Comparison of ENCODE assay signal across 27 mouse cellular contexts in genomic region chr17:85513936-85514335, GRCm38 (mm10).
DNase-seq lines count a peak whose midpoint lies in the region; ATAC-seq and TF ChIP-seq lines count a peak whose summit lies in the region.
"Had no signal": no experiment of that assay in that cellular context is flagged by ENCODE, and none has a peak within 500 bp of the region (broad histone marks: within the 10 kb centered on the region; RNA-seq: fewer than 3 reads in every experiment).

No protein-coding gene starts in this region.

- TF ChIP-seq CTCF in forebrain, postnatal 0 days (IDR thresholded peaks at IDR 0.05; ENCODE audit: low read depth), result no peak

- H3K4me1 ChIP-seq in forebrain, embryonic 11.5 days (replicated peaks; ENCODE audit: control insufficient read depth, insufficient read depth, low read length), result no peaks in the 10 kb centered on the region; the same call in 1 of the 2 replicates
- H3K4me1 ChIP-seq in forebrain, postnatal 0 days (ENCODE audit: insufficient read depth), result no peaks in the 10 kb centered on the region
- H3K4me1 ChIP-seq in liver, embryonic 11.5 days (replicated peaks; ENCODE audit: control insufficient read depth, insufficient read depth, low read length), result no peaks in the 10 kb centered on the region
- H3K4me1 ChIP-seq in liver, embryonic 12.5 days, result no peaks in the 10 kb centered on the region
- H3K4me1 ChIP-seq in limb, embryonic 10.5 days, result no peaks in the 10 kb centered on the region
- H3K4me1 ChIP-seq: forebrain, embryonic 15.5 days; hindbrain, embryonic 13.5 days; intestine, embryonic 15.5 days had no signal

- H3K4me3 ChIP-seq in forebrain, embryonic 11.5 days (ENCODE audit: low read depth, low read length), result no peak overlapping the region
- H3K4me3 ChIP-seq in forebrain, postnatal 0 days (ENCODE audit: low read depth, low read length), result no peak overlapping the region
- H3K4me3 ChIP-seq in liver, embryonic 11.5 days (ENCODE audit: low read depth, low read length), result no peak overlapping the region
- no peak overlapping the region for H3K4me3 ChIP-seq in liver, embryonic 12.5 days
- H3K4me3 ChIP-seq in limb, embryonic 10.5 days, result no peak overlapping the region
- H3K4me3 ChIP-seq: forebrain, embryonic 12.5 days; forebrain, embryonic 15.5 days; heart, adult 2 months; hindbrain, embryonic 10.5 days; hindbrain, embryonic 13.5 days; intestine, embryonic 15.5 days had no signal

- no peak overlapping the region for H3K27ac ChIP-seq in forebrain, embryonic 11.5 days (ENCODE audit: low read depth, low read length)
- no peak overlapping the region for H3K27ac ChIP-seq in forebrain, postnatal 0 days (ENCODE audit: low read depth, low read length)
- H3K27ac ChIP-seq in liver, embryonic 11.5 days (ENCODE audit: low read depth, low read length), result no peak overlapping the region
- H3K27ac ChIP-seq in liver, embryonic 12.5 days, result no peak overlapping the region
- H3K27ac ChIP-seq in limb, embryonic 10.5 days, result no peak overlapping the region
- H3K27ac ChIP-seq: forebrain, embryonic 12.5 days; forebrain, embryonic 15.5 days; heart, adult 2 months; hindbrain, embryonic 10.5 days; hindbrain, embryonic 13.5 days; intestine, embryonic 15.5 days had no signal

- H3K4me2 ChIP-seq in forebrain, embryonic 11.5 days (ENCODE audit: low read depth, low read length, severe bottlenecking), result no peak overlapping the region
- no peak overlapping the region for H3K4me2 ChIP-seq in forebrain, postnatal 0 days (ENCODE audit: low read depth)
- H3K4me2 ChIP-seq in liver, embryonic 11.5 days, result no peak overlapping the region
- no peak overlapping the region for H3K4me2 ChIP-seq in liver, embryonic 12.5 days
- H3K4me2 ChIP-seq: forebrain, embryonic 12.5 days; forebrain, embryonic 15.5 days; heart, embryonic 11.5 days; hindbrain, embryonic 13.5 days; intestine, embryonic 15.5 days had no signal

- no peak overlapping the region for H3K9ac ChIP-seq in forebrain, embryonic 11.5 days (ENCODE audit: low read length)
- no peak overlapping the region for H3K9ac ChIP-seq in forebrain, postnatal 0 days
- H3K9ac ChIP-seq in liver, embryonic 11.5 days (ENCODE audit: low read depth, low read length), result no peak overlapping the region
- H3K9ac ChIP-seq in liver, embryonic 12.5 days, result no peak overlapping the region
- H3K9ac ChIP-seq: forebrain, embryonic 12.5 days; forebrain, embryonic 15.5 days; hindbrain, embryonic 13.5 days; intestine, embryonic 15.5 days had no signal

- H3K36me3 ChIP-seq in forebrain, embryonic 11.5 days (ENCODE audit: control insufficient read depth, insufficient read depth, low read length), result no peaks in the 10 kb centered on the region
- no peaks in the 10 kb centered on the region for H3K36me3 ChIP-seq in forebrain, postnatal 0 days (ENCODE audit: insufficient read depth)
- H3K36me3 ChIP-seq in liver, embryonic 11.5 days (ENCODE audit: control insufficient read depth, insufficient read depth, low read length), result no peaks in the 10 kb centered on the region
- no peaks in the 10 kb centered on the region for H3K36me3 ChIP-seq in liver, embryonic 12.5 days
- no peaks in the 10 kb centered on the region for H3K36me3 ChIP-seq in limb, embryonic 10.5 days
- H3K36me3 ChIP-seq: forebrain, embryonic 12.5 days; forebrain, embryonic 15.5 days; G1E; hindbrain, embryonic 10.5 days; hindbrain, embryonic 13.5 days; intestine, embryonic 15.5 days had no signal

- ATAC-seq in forebrain, embryonic 11.5 days (replicated peaks; ENCODE audit: low FRiP score), result no peak
- no peak for ATAC-seq in forebrain, postnatal 0 days
- ATAC-seq in liver, embryonic 11.5 days (replicated peaks; ENCODE audit: low FRiP score), result no peak
- ATAC-seq in liver, embryonic 12.5 days, result no peak
- no peak for ATAC-seq in activated CD4-positive, CD25-positive, alpha-beta regulatory T cell, adult 4 months
- ATAC-seq: forebrain, embryonic 15.5 days; hindbrain, embryonic 16.5 days; intestine, embryonic 15.5 days; Patski had no signal

- H3K27me3 ChIP-seq in forebrain, embryonic 11.5 days (ENCODE audit: control insufficient read depth, insufficient read depth, low read length), result no peaks in the 10 kb centered on the region
- no peaks in the 10 kb centered on the region for H3K27me3 ChIP-seq in forebrain, postnatal 0 days (ENCODE audit: insufficient read depth, low read length)
- no peaks in the 10 kb centered on the region for H3K27me3 ChIP-seq in liver, embryonic 11.5 days (replicated peaks; ENCODE audit: control insufficient read depth, insufficient read depth, low read length)
- H3K27me3 ChIP-seq in liver, embryonic 12.5 days (replicated peaks), result no peaks in the 10 kb centered on the region; the same call in 1 of the 2 replicates
- H3K27me3 ChIP-seq in limb, embryonic 10.5 days (ENCODE audit: low read depth, poor library complexity, severe bottlenecking), result peaks cover 17% of the 10 kb centered on the region; the same call in 1 of the 2 replicates
- H3K27me3 ChIP-seq: CH12.LX; forebrain, embryonic 15.5 days; intestine, embryonic 15.5 days had no signal

- DNase-seq in forebrain, embryonic 11.5 days (ENCODE audit: low spot score), result peak; percentile 30
- no peak for DNase-seq in forebrain, postnatal 0 days
- DNase-seq in liver, embryonic 11.5 days (ENCODE audit: low spot score), result peak; percentile 11
- DNase-seq in limb, embryonic 10.5 days (ENCODE audit: low spot score), result peak; percentile 22
- DNase-seq in spleen, adult 12 weeks (ENCODE audit: low spot score), result no peak
- DNase-seq: adrenal gland, adult 2 months; adrenal gland, postnatal 14 days; B cell, adult 2 months; cerebellum, adult 11 months; cerebellum, adult 2 months; cerebellum, adult 9-11 months; cerebellum, postnatal 25 days; gastrocnemius, postnatal 10 days; gastrocnemius, postnatal 36 days; heart, adult 2 months had no signal

- WGBS in forebrain, embryonic 11.5 days, result 92% methylated on average over 4 of the region's 4 CpGs
- WGBS in forebrain, postnatal 0 days, result 87% methylated on average over 4 of the region's 4 CpGs
- 85% methylated on average over 4 of the region's 4 CpGs for WGBS in liver, embryonic 11.5 days
- 68% methylated on average over 4 of the region's 4 CpGs for WGBS in liver, embryonic 12.5 days (ENCODE audit: insufficient replicate concordance)
- WGBS in limb, embryonic 10.5 days, result 89% methylated on average over 4 of the region's 4 CpGs

- H3K9me3 ChIP-seq in forebrain, embryonic 11.5 days (ENCODE audit: control insufficient read depth, low read length), result no peaks in the 10 kb centered on the region
- H3K9me3 ChIP-seq in forebrain, postnatal 0 days (ENCODE audit: low read length), result no peaks in the 10 kb centered on the region
- H3K9me3 ChIP-seq in liver, embryonic 11.5 days (ENCODE audit: control insufficient read depth, low read length), result no peaks in the 10 kb centered on the region
- no peaks in the 10 kb centered on the region for H3K9me3 ChIP-seq in liver, embryonic 12.5 days (replicated peaks)
- H3K9me3 ChIP-seq in limb, embryonic 10.5 days (replicated peaks), result no peaks in the 10 kb centered on the region
- H3K9me3 ChIP-seq: forebrain, embryonic 12.5 days; forebrain, embryonic 15.5 days; G1E; hindbrain, embryonic 10.5 days; hindbrain, embryonic 13.5 days; intestine, embryonic 15.5 days had no signal

Comparison
In these comparisons a context has a peak if more than half of its experiments do, and no peak if none do; other contexts are left out.
1. DNase-seq: peak in forebrain, embryonic 11.5 days (single experiment), liver, embryonic 11.5 days (single experiment) and limb, embryonic 10.5 days (single experiment); none in forebrain, postnatal 0 days (single experiment) and spleen, adult 12 weeks (single experiment).